Mouse (Mus musculus): ENCODE data around the gene Dnah11. TPM values are rescaled to one million over a fixed set of nuclear protein-coding genes. Genes with fewer than 3 reads are reported as not detected.
A peak's percentile ranks its signal among the peaks of the same experiment; 100 is the strongest.

The Dnah11 gene
- polyA plus RNA-seq (2014; fragmentation: Nextera tagmentation; extraction: Ambion mirVana): 0.10 and 0.22 TPM in 2 replicates

GRCm38 (mm10) chr12:118198386-118199093, at the start of gene Dnah11:
Gene Dnah11 (minus strand): TSS chr12:118199043.
- ATAC-seq (replicated peaks; ENCODE audit: low FRiP score) (peak; percentile 94), DNase-seq (ENCODE audit: low spot score) (peak; percentile 79)
- Histone ChIP-seq H3K27me3 (replicated peaks; ENCODE audit: control insufficient read depth, insufficient read depth, low read length) (peaks cover 38% of the 10 kb centered on the region), H3K36me3 (ENCODE audit: control insufficient read depth, insufficient read depth, low read length) (no peaks in the 10 kb centered on the region), H3K27ac (ENCODE audit: low read depth, low read length) (no peak within 1 kb of the TSS), H3K4me2 (peak within 1 kb of the TSS; percentile 83), H3K4me3 (ENCODE audit: low read depth, low read length) (peak within 1 kb of the TSS; percentile 56), H3K9me3 (ENCODE audit: control insufficient read depth, low read length) (no peaks in the 10 kb centered on the region), H3K4me1 (replicated peaks; ENCODE audit: control insufficient read depth, insufficient read depth, low read length) (peaks cover 3% of the 10 kb centered on the region; the same call in 1 of the 2 replicates), H3K9ac (ENCODE audit: low read depth, low read length) (no peak within 1 kb of the TSS)
- WGBS: 1% methylated on average over 47 of the region's 47 CpGs

GRCm38 (mm10) chr12:118221182-118221581, 22.3 kb upstream of the Dnah11 start:
- DNase-seq (ENCODE audit: low spot score) (no peak), ATAC-seq (replicated peaks; ENCODE audit: low FRiP score) (no peak)
- H3K4me1 ChIP-seq (replicated peaks; ENCODE audit: control insufficient read depth, insufficient read depth, low read length): no peaks in the 10 kb centered on the region
- H3K4me3 ChIP-seq (ENCODE audit: low read depth, low read length): no peak overlapping the region
- no peaks in the 10 kb centered on the region for H3K27me3 ChIP-seq (replicated peaks; ENCODE audit: control insufficient read depth, insufficient read depth, low read length)
- no peak overlapping the region for H3K9ac ChIP-seq (ENCODE audit: low read depth, low read length)
- H3K27ac ChIP-seq (ENCODE audit: low read depth, low read length): no peak overlapping the region
- H3K36me3 ChIP-seq (ENCODE audit: control insufficient read depth, insufficient read depth, low read length): no peaks in the 10 kb centered on the region
- 43% methylated on average over 3 of the region's 3 CpGs for WGBS
- H3K4me2 ChIP-seq: no peak overlapping the region
- H3K9me3 ChIP-seq (ENCODE audit: control insufficient read depth, low read length): no peaks in the 10 kb centered on the region

- H3K9ac ChIP-seq (ENCODE audit: low read depth, low read length): no peak overlapping the region
- ATAC-seq (replicated peaks; ENCODE audit: low FRiP score): no peak
- no peak overlapping the region for H3K27ac ChIP-seq (ENCODE audit: low read depth, low read length)
- no peaks in the 10 kb centered on the region for H3K4me1 ChIP-seq (replicated peaks; ENCODE audit: control insufficient read depth, insufficient read depth, low read length)
- H3K4me2 ChIP-seq: no peak overlapping the region
- DNase-seq (ENCODE audit: low spot score): no peak
- H3K27me3 ChIP-seq (replicated peaks; ENCODE audit: control insufficient read depth, insufficient read depth, low read length): no peaks in the 10 kb centered on the region
- H3K9me3 ChIP-seq (ENCODE audit: control insufficient read depth, low read length): no peaks in the 10 kb centered on the region
- no peaks in the 10 kb centered on the region for H3K36me3 ChIP-seq (ENCODE audit: control insufficient read depth, insufficient read depth, low read length)
- H3K4me3 ChIP-seq (ENCODE audit: low read depth, low read length): no peak overlapping the region
Measured at GRCm38 (mm10) chr12:118220062-118220461, 21.2 kb upstream of the Dnah11 start.

- Histone ChIP-seq H3K36me3 (ENCODE audit: control insufficient read depth, insufficient read depth, low read length) (no peaks in the 10 kb centered on the region), H3K4me2 (no peak overlapping the region), H3K4me1 (replicated peaks; ENCODE audit: control insufficient read depth, insufficient read depth, low read length) (no peaks in the 10 kb centered on the region), H3K4me3 (ENCODE audit: low read depth, low read length) (no peak overlapping the region), H3K9ac (ENCODE audit: low read depth, low read length) (no peak overlapping the region), H3K9me3 (ENCODE audit: control insufficient read depth, low read length) (no peaks in the 10 kb centered on the region), H3K27ac (ENCODE audit: low read depth, low read length) (no peak overlapping the region), H3K27me3 (replicated peaks; ENCODE audit: control insufficient read depth, insufficient read depth, low read length) (no peaks in the 10 kb centered on the region)
- ATAC-seq (replicated peaks; ENCODE audit: low FRiP score) (no peak), DNase-seq (ENCODE audit: low spot score) (no peak)
- WGBS: 57% methylated on average over 2 of the region's 2 CpGs
Measured at GRCm38 (mm10) chr12:118212163-118212562, 13.3 kb upstream of the Dnah11 start.

GRCm38 (mm10) chr12:118196583-118196982, 2.3 kb downstream of the Dnah11 start:
- Histone ChIP-seq H3K9ac (ENCODE audit: low read depth, low read length) (no peak overlapping the region), H3K36me3 (ENCODE audit: control insufficient read depth, insufficient read depth, low read length) (no peaks in the 10 kb centered on the region), H3K4me3 (ENCODE audit: low read depth, low read length) (no peak overlapping the region), H3K27ac (ENCODE audit: low read depth, low read length) (no peak overlapping the region), H3K27me3 (replicated peaks; ENCODE audit: control insufficient read depth, insufficient read depth, low read length) (peaks cover 38% of the 10 kb centered on the region), H3K9me3 (ENCODE audit: control insufficient read depth, low read length) (no peaks in the 10 kb centered on the region), H3K4me1 (replicated peaks; ENCODE audit: control insufficient read depth, insufficient read depth, low read length) (peaks cover 3% of the 10 kb centered on the region; the same call in 1 of the 2 replicates), H3K4me2 (no peak overlapping the region)
- 57% methylated on average over 2 of the region's 2 CpGs for WGBS
- DNase-seq (ENCODE audit: low spot score): no peak
- no peak for ATAC-seq (replicated peaks; ENCODE audit: low FRiP score)

- no peak overlapping the region for H3K9ac ChIP-seq (ENCODE audit: low read depth, low read length)
- no peak overlapping the region for H3K4me3 ChIP-seq (ENCODE audit: low read depth, low read length)
- H3K27ac ChIP-seq (ENCODE audit: low read depth, low read length): no peak overlapping the region
- no peaks in the 10 kb centered on the region for H3K27me3 ChIP-seq (replicated peaks; ENCODE audit: control insufficient read depth, insufficient read depth, low read length)
- DNase-seq (ENCODE audit: low spot score): no peak
- 73% methylated on average over 3 of the region's 3 CpGs for WGBS
- ATAC-seq (replicated peaks; ENCODE audit: low FRiP score): no peak
- H3K4me2 ChIP-seq: no peak overlapping the region
- H3K36me3 ChIP-seq (ENCODE audit: control insufficient read depth, insufficient read depth, low read length): no peaks in the 10 kb centered on the region
- no peaks in the 10 kb centered on the region; the same call in 1 of the 2 replicates for H3K4me1 ChIP-seq (replicated peaks; ENCODE audit: control insufficient read depth, insufficient read depth, low read length)
- H3K9me3 ChIP-seq (ENCODE audit: control insufficient read depth, low read length): no peaks in the 10 kb centered on the region
Measured at GRCm38 (mm10) chr12:118189535-118189934, 9.3 kb downstream of the Dnah11 start.

- no peak overlapping the region for H3K27ac ChIP-seq (ENCODE audit: low read depth, low read length)
- no peak overlapping the region for H3K9ac ChIP-seq (ENCODE audit: low read depth, low read length)
- DNase-seq (ENCODE audit: low spot score) (no peak), ATAC-seq (replicated peaks; ENCODE audit: low FRiP score) (no peak)
- H3K27me3 ChIP-seq (replicated peaks; ENCODE audit: control insufficient read depth, insufficient read depth, low read length): no peaks in the 10 kb centered on the region
- no peak overlapping the region for H3K4me2 ChIP-seq
- 45% methylated on average over 2 of the region's 2 CpGs for WGBS
- no peaks in the 10 kb centered on the region for H3K36me3 ChIP-seq (ENCODE audit: control insufficient read depth, insufficient read depth, low read length)
- no peaks in the 10 kb centered on the region; the same call in 1 of the 2 replicates for H3K4me1 ChIP-seq (replicated peaks; ENCODE audit: control insufficient read depth, insufficient read depth, low read length)
- no peaks in the 10 kb centered on the region for H3K9me3 ChIP-seq (ENCODE audit: control insufficient read depth, low read length)
- H3K4me3 ChIP-seq (ENCODE audit: low read depth, low read length): no peak overlapping the region
Measured at GRCm38 (mm10) chr12:118187663-118188062, 11.2 kb downstream of the Dnah11 start.

GRCm38 (mm10) chr12:118186881-118187489, 11.9 kb downstream of the Dnah11 start:
- H3K4me2 ChIP-seq: no peak overlapping the region
- DNase-seq (ENCODE audit: low spot score) (no peak), ATAC-seq (replicated peaks; ENCODE audit: low FRiP score) (no peak)
- H3K36me3 ChIP-seq (ENCODE audit: control insufficient read depth, insufficient read depth, low read length): no peaks in the 10 kb centered on the region
- no peak overlapping the region for H3K4me3 ChIP-seq (ENCODE audit: low read depth, low read length)
- no peak overlapping the region for H3K27ac ChIP-seq (ENCODE audit: low read depth, low read length)
- H3K9me3 ChIP-seq (ENCODE audit: control insufficient read depth, low read length): no peaks in the 10 kb centered on the region
- no peak overlapping the region for H3K9ac ChIP-seq (ENCODE audit: low read depth, low read length)
- no peaks in the 10 kb centered on the region; the same call in 1 of the 2 replicates for H3K4me1 ChIP-seq (replicated peaks; ENCODE audit: control insufficient read depth, insufficient read depth, low read length)
- 46% methylated on average over 4 of the region's 4 CpGs for WGBS
- H3K27me3 ChIP-seq (replicated peaks; ENCODE audit: control insufficient read depth, insufficient read depth, low read length): no peaks in the 10 kb centered on the region
